Mouse (Mus musculus) adrenal gland, postnatal 14 days (tissue): ENCODE data around the gene Acacb. TPM values are rescaled to one million over a fixed set of nuclear protein-coding genes. Genes with fewer than 3 reads are reported as not detected.

Experiments used
- total RNA-seq: library from RNA; stranded (reverse); gene quantifications from 2 replicates; pipeline ENCODE4 v1.2.3, GENCODE M21; 2021

The Acacb gene
- total RNA-seq, 1 experiment from 2014 or later, result 121 TPM

Other genes starting within 250 kb of the Acacb start
- 52.9 and 58.0 TPM in 2 replicates for gene Coro1c, start 237.8 kb upstream of the Acacb start, total RNA-seq
- gene Ssh1, start 152.6 kb upstream of the Acacb start, total RNA-seq, result 18.8 and 21.2 TPM in 2 replicates
- gene Dao, start 142.8 kb upstream of the Acacb start, total RNA-seq, result not detected in 2 replicates
- 24.9 and 25.7 TPM in 2 replicates for gene Usp30, start 81.1 kb upstream of the Acacb start, total RNA-seq
- gene Svop, start 55.0 kb upstream of the Acacb start, total RNA-seq, result 3.2 and 4.1 TPM in 2 replicates
- 9.9 and 10.3 TPM in 2 replicates for gene Alkbh2, start 18.3 kb upstream of the Acacb start, total RNA-seq
- 11.7 and 11.9 TPM in 2 replicates for gene Ung, start 16.1 kb upstream of the Acacb start, total RNA-seq
- gene Foxn4, start 127.3 kb downstream of the Acacb start, total RNA-seq, result not detected in 2 replicates
- gene Myo1h, start 142.6 kb downstream of the Acacb start, total RNA-seq, result 0.63 and 1.6 TPM in 2 replicates
- gene Kctd10, start 234.0 kb downstream of the Acacb start, total RNA-seq, result 65.5 and 75.1 TPM in 2 replicates
- 61.5 and 74.2 TPM in 2 replicates for gene Ube3b, start 234.1 kb downstream of the Acacb start, total RNA-seq